Mouse (Mus musculus) mouse trophoblast stem cell (cell line): ENCODE measurements at regions not wholly inside any gene's neighbourhood (a gene's known extent, or its start where the extent isn't known, plus 50 kb on each side); places are given as distances from the start of the nearest gene placed in this dataset.

Experiments used
- in situ Hi-C, 2 experiments: fragments of 300-500 bp; cut with MseI, MboI; formaldehyde crosslinking; loops; 2 replicates in 1 of 2; 3 replicates in 1 of 2; pipeline ENCODE4 v1.15.1; 2025

DNA sequence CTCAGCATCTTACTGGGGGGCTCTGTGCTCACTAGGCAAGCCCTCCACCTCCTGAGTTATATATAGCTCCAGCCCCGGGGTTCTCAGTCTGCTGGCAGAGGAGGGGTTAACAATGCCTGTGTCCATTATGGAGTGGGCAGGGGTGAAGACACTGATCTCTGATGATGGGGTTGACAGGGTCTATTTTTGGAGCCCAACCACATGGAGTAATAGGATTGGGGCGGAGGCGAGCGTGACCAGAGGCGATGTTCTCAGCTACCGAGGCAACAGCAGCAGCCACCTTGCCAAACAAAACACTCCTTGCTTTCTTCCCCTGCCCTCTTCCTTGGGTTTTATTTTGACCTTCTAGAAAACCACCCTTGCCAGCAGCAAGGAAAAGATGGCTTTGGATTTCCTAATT, 141.1 kb upstream of the Gli2 start:
- in situ Hi-C loops: no loop called here

- in situ Hi-C loops: no loop called here
These were observed 137.8 kb upstream of the Gli2 start for GRCm38 (mm10) chr1:119191177-119191576.

DNA sequence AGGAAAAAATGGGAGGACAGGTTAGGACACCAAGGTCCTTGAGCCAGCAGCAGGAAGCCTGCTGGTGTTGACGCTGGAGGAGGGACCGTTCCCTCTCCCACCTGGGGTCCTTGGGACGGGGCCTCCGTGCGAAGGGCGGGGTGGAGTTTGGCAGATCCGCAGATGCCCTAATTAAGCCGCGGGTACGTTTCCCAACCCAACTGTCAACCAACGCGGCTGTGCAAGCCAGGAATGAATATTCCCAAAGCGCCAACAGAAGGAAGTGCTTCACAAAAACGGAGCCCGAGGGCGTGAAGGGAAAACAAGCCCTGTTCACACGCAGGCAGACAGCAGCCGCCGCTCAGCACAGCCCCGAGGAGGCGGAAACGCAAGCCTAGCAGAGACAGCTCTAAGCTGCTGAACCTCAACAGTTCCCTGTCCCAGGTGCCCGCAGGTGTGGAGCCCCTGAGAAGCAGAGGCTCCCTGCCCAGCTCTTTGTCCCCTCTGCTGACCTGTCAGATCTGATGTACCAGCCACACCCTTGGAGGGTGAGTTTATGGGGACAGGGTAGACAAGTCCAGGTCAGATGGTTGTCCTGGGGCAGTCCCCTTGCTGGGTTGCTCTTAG, 136.1 kb upstream of the Gli2 start:
- in situ Hi-C loops: no loop called here

- in situ Hi-C loops: no loop called here
These were observed 133.9 kb upstream of the Gli2 start for GRCm38 (mm10) chr1:119187301-119187700.

DNA sequence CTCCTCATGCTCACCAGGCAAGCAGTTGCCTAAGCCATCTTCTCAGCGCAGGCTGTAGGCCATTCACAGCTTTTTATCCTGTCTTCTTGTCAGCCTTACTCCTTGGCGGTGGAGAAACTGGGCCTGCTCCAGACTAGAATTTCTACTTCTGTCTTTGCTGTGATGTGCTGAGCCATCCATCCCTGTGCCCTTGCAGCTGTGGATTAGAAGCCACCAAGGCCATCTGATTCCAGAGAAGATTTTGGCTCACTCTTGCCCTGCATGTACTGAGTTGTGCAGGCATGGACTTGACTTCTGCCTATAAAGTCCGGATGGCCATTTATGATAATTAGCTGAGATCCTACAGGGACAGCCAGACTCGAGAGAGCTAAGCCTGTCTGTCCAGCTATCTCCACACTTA, 133.4 kb upstream of the Gli2 start:
- in situ Hi-C loops: no loop called here

DNA sequence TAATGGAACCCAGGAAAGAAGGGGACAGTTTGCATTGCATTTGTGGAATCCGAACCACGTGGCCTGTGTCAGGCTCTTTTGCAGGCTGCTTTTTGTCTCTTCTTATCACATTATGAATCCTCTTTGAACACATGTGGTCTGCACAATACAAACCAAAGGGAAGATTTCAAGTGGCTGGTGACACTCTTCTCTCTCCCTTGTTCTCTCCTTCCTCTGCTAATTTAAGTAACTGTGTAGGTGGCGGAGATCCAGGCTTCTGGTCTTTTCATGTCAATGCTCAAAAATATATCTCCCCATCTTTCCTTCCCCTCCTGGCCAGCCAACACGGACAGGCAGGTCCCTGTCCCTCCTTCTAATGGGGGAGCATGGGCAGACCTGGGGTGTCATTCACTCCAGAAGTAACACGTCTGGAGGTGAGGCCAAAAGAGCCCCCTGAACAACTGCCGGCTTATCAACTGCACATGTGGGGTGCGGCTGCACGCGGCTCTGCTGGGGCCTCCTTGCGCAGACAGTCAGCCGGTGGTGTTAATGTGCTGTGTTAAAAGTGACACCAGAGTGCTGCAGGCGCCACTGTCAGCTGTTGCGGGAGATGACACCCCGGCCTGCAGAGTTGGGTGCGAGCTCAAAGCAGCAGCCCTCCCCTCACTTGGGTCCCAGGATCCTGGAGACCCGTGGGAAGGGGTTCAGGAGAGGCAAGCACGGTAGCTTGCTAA, 130.3 kb upstream of the Gli2 start:
- in situ Hi-C loops: no loop called here

GRCm38 (mm10) chr1:119173030-119173756, 119.8 kb upstream of the Gli2 start:
- in situ Hi-C loops: no loop called here

GRCm38 (mm10) chr1:119167443-119167842, 114.0 kb upstream of the Gli2 start:
- in situ Hi-C loops: no loop called here

DNA sequence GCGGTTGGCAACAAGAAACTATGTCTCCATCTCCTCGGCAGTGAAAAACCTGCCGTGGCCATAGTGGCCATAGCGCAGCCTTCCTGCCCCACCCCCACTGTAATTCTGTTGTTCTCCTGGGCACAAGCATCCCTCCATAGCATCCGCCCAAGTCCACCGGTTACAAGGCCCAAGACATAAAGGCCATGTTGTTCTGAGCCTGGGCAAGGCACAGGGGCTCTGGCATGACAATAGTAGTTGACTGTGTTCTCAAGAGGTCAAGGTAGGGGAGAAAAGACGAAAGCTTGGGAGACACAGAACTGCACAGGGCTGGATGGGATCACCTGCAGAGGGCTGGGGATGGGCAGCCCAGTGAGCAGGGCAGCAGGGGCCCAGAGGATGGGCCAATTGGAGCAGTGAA, 112.9 kb upstream of the Gli2 start:
- in situ Hi-C loops: no loop called here

DNA sequence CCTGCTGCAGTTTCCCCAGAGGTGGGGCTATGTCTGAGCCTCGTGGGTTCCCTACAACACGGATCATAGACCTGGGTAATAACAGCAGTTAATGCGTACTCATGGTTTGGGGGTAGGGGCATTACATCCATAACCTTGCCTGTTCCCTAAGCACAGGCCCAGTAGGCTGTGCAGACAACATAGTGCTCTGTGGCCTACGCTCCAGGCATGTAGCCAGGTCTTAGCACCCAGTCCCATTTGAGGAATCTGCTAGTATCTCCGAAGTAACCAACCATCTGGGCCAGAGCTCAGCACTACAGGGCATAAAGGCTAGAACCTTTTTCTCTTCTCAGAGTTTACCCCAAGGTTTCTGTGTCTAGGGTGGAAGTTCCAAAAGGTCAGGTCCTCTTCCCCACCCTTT, 111.4 kb upstream of the Gli2 start:
- in situ Hi-C loops: no loop called here

DNA sequence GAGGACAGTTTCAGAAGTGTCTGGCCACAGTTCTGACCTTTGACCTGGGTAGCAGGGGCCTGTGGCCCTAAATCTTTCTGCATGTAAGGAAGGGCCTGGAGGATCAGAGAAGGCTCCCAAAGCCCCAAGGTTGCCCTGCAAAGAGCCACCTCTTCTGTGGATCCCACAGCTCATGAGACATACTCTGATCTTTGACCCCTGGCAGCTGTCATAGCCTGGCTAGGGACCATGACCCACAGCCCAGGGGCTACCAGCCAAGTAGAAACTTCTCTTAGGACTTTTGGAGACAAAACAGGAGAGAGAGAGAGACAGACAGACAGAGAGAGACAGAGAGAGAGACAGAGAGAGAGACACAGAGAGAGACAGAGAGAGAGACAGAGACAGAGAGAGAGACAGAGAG, 110.4 kb upstream of the Gli2 start:
- in situ Hi-C loops: no loop called here

GRCm38 (mm10) chr1:119163114-119163740, 109.8 kb upstream of the Gli2 start:
- in situ Hi-C loops: no loop called here

DNA sequence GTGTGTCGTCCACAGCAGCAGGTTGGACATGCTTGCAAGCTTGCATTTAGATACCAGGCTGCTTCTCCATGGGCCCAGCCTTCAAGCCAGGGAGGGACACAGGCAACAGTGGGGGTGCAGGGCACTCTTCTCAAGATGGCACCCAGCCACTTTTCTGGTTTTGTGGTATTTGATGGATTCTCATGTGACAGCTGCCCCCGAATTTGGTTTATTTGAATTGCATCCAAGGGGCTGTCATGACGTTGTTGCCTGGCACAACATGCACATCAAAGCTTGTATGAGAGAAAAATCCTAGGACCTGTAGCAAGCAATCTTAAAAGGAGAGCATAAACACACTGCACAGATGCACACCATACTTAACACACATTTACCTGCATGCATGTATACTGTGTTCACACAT, 108.3 kb upstream of the Gli2 start:
- in situ Hi-C loops: no loop called here

DNA sequence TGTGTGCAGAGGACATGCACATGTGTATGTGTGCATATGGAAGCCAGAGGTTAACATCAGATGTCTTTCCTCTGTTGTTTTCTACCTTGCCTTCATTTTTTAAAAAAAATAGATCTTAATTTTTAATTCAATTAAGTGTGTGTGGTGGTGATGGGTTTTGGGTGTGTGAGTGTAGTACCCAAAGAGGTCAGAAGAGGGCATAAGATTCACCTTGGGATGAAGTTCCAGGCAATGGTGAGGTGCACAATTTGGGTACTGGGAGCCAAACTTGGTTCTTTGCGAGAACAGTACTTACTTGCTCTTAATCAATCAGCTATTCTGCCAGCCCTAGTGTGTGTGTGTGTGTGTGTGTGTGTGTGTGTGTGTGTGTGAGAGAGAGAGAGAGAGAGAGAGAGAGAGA, 106.9 kb upstream of the Gli2 start:
- in situ Hi-C loops: no loop called here

- in situ Hi-C loops: no loop called here
These were observed 103.8 kb upstream of the Gli2 start for GRCm38 (mm10) chr1:119157171-119157700.

DNA sequence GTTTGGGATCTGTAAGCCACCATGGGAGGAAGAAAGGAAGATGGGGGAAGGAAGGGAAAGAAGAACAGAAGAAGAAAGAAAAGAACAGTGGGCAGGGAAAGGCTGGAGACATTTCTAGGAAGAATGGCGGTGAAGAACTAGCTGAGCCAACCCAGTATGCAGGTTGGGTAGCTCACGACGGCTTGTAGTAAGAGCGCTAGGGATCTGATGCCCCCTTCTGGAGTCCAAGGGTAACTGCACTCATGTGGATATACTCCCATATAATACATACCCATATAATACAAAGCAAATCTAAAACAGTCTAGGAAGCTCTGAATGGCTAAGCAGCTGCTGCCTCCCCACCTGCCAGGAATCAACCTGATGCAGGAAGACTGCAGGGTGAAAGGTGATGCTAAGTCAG, 100.2 kb upstream of the Gli2 start:
- in situ Hi-C loops: no loop called here

- in situ Hi-C loops: no loop called here
These were observed 99.4 kb upstream of the Gli2 start for GRCm38 (mm10) chr1:119152776-119153175.

- in situ Hi-C loops: no loop called here
These were observed 94.1 kb upstream of the Gli2 start for GRCm38 (mm10) chr1:119147506-119147905.

GRCm38 (mm10) chr1:119143808-119144207, 90.4 kb upstream of the Gli2 start:
- in situ Hi-C loops: no loop called here

DNA sequence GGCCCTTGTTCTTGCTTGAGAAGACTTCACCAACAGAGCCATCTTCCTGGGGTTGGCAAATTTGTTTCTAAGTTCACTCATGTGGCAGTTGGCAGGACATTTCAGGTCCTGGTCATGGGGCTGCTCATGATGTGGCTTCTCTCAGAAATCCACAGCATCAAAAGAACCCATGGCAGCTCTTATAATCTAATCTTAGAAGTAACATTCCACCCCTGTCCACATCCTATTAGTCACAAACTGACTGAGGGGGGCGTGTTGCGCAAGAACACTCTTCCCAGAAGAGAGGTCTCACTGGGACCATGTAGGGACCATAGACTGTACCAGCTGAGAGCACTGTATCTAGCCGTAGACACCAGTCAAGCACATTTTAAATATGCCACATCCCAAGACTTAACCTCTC, 75.6 kb upstream of the Gli2 start:
- in situ Hi-C loops: no loop called here

DNA sequence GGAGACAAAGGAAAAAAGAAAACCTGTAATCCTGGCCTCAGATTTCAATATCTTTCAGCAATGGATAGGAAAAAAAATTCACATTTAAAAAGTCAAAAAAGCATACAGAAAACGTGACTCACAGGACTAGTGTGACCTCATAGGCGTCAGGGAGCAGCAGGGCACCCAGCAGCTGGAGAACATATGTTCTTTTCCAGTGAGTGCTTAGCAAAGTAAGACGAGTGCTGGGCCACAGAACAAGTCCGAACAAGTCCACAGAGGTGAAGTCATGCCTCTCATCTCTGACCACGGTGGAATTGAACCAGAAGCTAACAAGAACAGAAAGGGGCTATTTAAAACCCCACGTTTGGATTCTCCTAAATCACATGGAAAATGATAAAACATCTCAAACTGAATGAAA, 72.1 kb upstream of the Gli2 start:
- in situ Hi-C loops: no loop called here

- in situ Hi-C loops: no loop called here
These were observed 71.4 kb upstream of the Gli2 start for GRCm38 (mm10) chr1:119124798-119125197.
